Mouse (Mus musculus) layer of hippocampus, adult 2 months (tissue): ENCODE data around the gene Med27. TPM values are rescaled to one million over a fixed set of nuclear protein-coding genes. Genes with fewer than 3 reads are reported as not detected.
A peak's percentile ranks its signal among the peaks of the same experiment; 100 is the strongest.

Experiments used
- DNase-seq, 2 experiments: peaks; one replicate each; pipeline ENCODE4 v3.0.0; 2022; ENCODE audit warnings: low spot score in 2 of 2
- H3K27ac ChIP-seq: fragments of 200-600 bp; 2 replicates; pipeline ENCODE4 v1.8.1; 2022
- H3K4me3 ChIP-seq: fragments of 200-600 bp; 2 replicates; pipeline ENCODE4 v1.8.1; 2022; ENCODE audit warnings: mild to moderate bottlenecking
- CTCF ChIP-seq: fragments of 200-600 bp; conservative IDR thresholded peaks from 2 replicates; pipeline ENCODE4 v1.8.1; 2022; ENCODE audit warnings: antibody characterized with exemption, mild to moderate bottlenecking, moderate library complexity
- total RNA-seq, 2 experiments: library from RNA; stranded (reverse); gene quantifications; 2 replicates each; pipeline ENCODE4 v1.2.3; 2021

The Med27 gene
- total RNA-seq, 2 experiments from 2014 or later, result 45.3 to 45.5 TPM

- TF ChIP-seq CTCF, result no peak
- H3K27ac ChIP-seq, result peak overlapping the region; percentile 81
- no peak overlapping the region; the same call in 1 of the 2 replicates for H3K4me3 ChIP-seq
- DNase-seq, result peak in 1 of 2 experiments; percentile 63
Measured at GRCm38 (mm10) chr2:29495271-29495670, 148.7 kb downstream of the Med27 start.

GRCm38 (mm10) chr2:29500601-29501350, 154.2 kb downstream of the Med27 start:
- TF ChIP-seq CTCF, result no peak
- no peak overlapping the region for H3K4me3 ChIP-seq
- no peak for DNase-seq
- no peak overlapping the region for H3K27ac ChIP-seq

- no peak for DNase-seq
- Histone ChIP-seq H3K4me3 (no peak overlapping the region), H3K27ac (no peak overlapping the region)
- no peak for TF ChIP-seq CTCF
Measured at GRCm38 (mm10) chr2:29501381-29501780, 154.8 kb downstream of the Med27 start.

- no peak for TF ChIP-seq CTCF
- no peak overlapping the region for H3K4me3 ChIP-seq
- no peak overlapping the region for H3K27ac ChIP-seq
- no peak for DNase-seq
Measured at GRCm38 (mm10) chr2:29504848-29505247, 158.2 kb downstream of the Med27 start.

GRCm38 (mm10) chr2:29506411-29506810, 159.8 kb downstream of the Med27 start:
- no peak for TF ChIP-seq CTCF
- H3K27ac ChIP-seq, result no peak overlapping the region
- no peak for DNase-seq
- no peak overlapping the region for H3K4me3 ChIP-seq

GRCm38 (mm10) chr2:29513131-29513530, 166.5 kb downstream of the Med27 start:
- Histone ChIP-seq H3K27ac (no peak overlapping the region), H3K4me3 (no peak overlapping the region)
- no peak for TF ChIP-seq CTCF
- no peak for DNase-seq

- Histone ChIP-seq H3K27ac (peak overlapping the region; percentile 36; the same call in 1 of the 2 replicates), H3K4me3 (no peak overlapping the region)
- no peak for DNase-seq
- TF ChIP-seq CTCF, result no peak
Measured at GRCm38 (mm10) chr2:29514836-29515235, 168.2 kb downstream of the Med27 start.

GRCm38 (mm10) chr2:29515831-29516447, 169.3 kb downstream of the Med27 start:
- TF ChIP-seq CTCF, result no peak
- H3K4me3 ChIP-seq, result no peak overlapping the region
- DNase-seq, result no peak
- H3K27ac ChIP-seq, result no peak overlapping the region

- Histone ChIP-seq H3K4me3 (no peak overlapping the region), H3K27ac (no peak overlapping the region)
- DNase-seq, result no peak
- no peak for TF ChIP-seq CTCF
Measured at GRCm38 (mm10) chr2:29516621-29517170, 170.1 kb downstream of the Med27 start.

GRCm38 (mm10) chr2:29519402-29519801, 172.8 kb downstream of the Med27 start:
- TF ChIP-seq CTCF, result no peak
- H3K27ac ChIP-seq, result peak overlapping the region; percentile 14; the same call in 1 of the 2 replicates
- no peak for DNase-seq

GRCm38 (mm10) chr2:29520206-29520605, 173.6 kb downstream of the Med27 start:
- no peak overlapping the region for H3K4me3 ChIP-seq
- DNase-seq, result no peak
- no peak overlapping the region for H3K27ac ChIP-seq
- TF ChIP-seq CTCF, result no peak

More at GRCm38 (mm10) chr2:29519402-29519801, 172.8 kb downstream of the Med27 start:
- no peak overlapping the region for H3K4me3 ChIP-seq

GRCm38 (mm10) chr2:29521486-29521885, 174.9 kb downstream of the Med27 start:
- no peak for DNase-seq
- H3K4me3 ChIP-seq, result no peak overlapping the region
- H3K27ac ChIP-seq, result no peak overlapping the region
- no peak for TF ChIP-seq CTCF
